Mouse (Mus musculus): ENCODE measurements around the gene Sertad2.

Gene Sertad2

GRCm38 (mm10) chr11:20644166-20644565, 101.1 kb downstream of the Sertad2 start:
- peak in 1 of 2 experiments; percentile 47 for DNase-seq (ENCODE audit: low spot score in 2 of 2)

- no peak for DNase-seq (ENCODE audit: low spot score in 2 of 2)
Measured at GRCm38 (mm10) chr11:20644872-20645271, 101.8 kb downstream of the Sertad2 start.

- no peak for DNase-seq (ENCODE audit: low spot score in 2 of 2)
Measured at GRCm38 (mm10) chr11:20645521-20645920, 102.5 kb downstream of the Sertad2 start.

GRCm38 (mm10) chr11:20646142-20646541, 103.1 kb downstream of the Sertad2 start:
- no peak for DNase-seq (ENCODE audit: low spot score in 2 of 2)

- DNase-seq (ENCODE audit: low spot score in 2 of 2): no peak
Measured at GRCm38 (mm10) chr11:20646986-20647726, 104.1 kb downstream of the Sertad2 start.

GRCm38 (mm10) chr11:20647902-20648625, 105.0 kb downstream of the Sertad2 start:
- DNase-seq (ENCODE audit: low spot score in 2 of 2): no peak

GRCm38 (mm10) chr11:20649477-20649876, 106.4 kb downstream of the Sertad2 start:
- DNase-seq (ENCODE audit: low spot score in 2 of 2): no peak

GRCm38 (mm10) chr11:20650006-20650639, 107.1 kb downstream of the Sertad2 start:
- no peak for DNase-seq (ENCODE audit: low spot score in 2 of 2)

- DNase-seq (ENCODE audit: low spot score in 2 of 2): no peak
Measured at GRCm38 (mm10) chr11:20651166-20651565, 108.1 kb downstream of the Sertad2 start.

GRCm38 (mm10) chr11:20655795-20656710, 113.0 kb downstream of the Sertad2 start:
- peak; percentile 43 to 53 for DNase-seq (ENCODE audit: low spot score in 2 of 2)

GRCm38 (mm10) chr11:20656711-20657057, 113.6 kb downstream of the Sertad2 start:
- DNase-seq (ENCODE audit: low spot score in 2 of 2): no peak

- no peak for DNase-seq (ENCODE audit: low spot score in 2 of 2)
Measured at GRCm38 (mm10) chr11:20659094-20659493, 116.0 kb downstream of the Sertad2 start.

- DNase-seq (ENCODE audit: low spot score in 2 of 2): no peak
Measured at GRCm38 (mm10) chr11:20660111-20661097, 117.4 kb downstream of the Sertad2 start.

GRCm38 (mm10) chr11:20661652-20662051, 118.6 kb downstream of the Sertad2 start:
- peak; percentile 51 to 69 for DNase-seq (ENCODE audit: low spot score in 2 of 2)

GRCm38 (mm10) chr11:20662811-20663210, 119.8 kb downstream of the Sertad2 start:
- no peak for DNase-seq (ENCODE audit: low spot score in 2 of 2)

GRCm38 (mm10) chr11:20663580-20664198, 120.6 kb downstream of the Sertad2 start:
- no peak for DNase-seq (ENCODE audit: low spot score in 2 of 2)

- DNase-seq (ENCODE audit: low spot score in 2 of 2): no peak
Measured at GRCm38 (mm10) chr11:20664878-20665277, 121.8 kb downstream of the Sertad2 start.

GRCm38 (mm10) chr11:20671789-20672392, 128.8 kb downstream of the Sertad2 start:
- no peak for DNase-seq (ENCODE audit: low spot score in 2 of 2)

- no peak for DNase-seq (ENCODE audit: low spot score in 2 of 2)
Measured at GRCm38 (mm10) chr11:20672513-20672912, 129.5 kb downstream of the Sertad2 start.

- no peak for DNase-seq (ENCODE audit: low spot score in 2 of 2)
Measured at GRCm38 (mm10) chr11:20679396-20679795, 136.3 kb downstream of the Sertad2 start.

All from thymus, postnatal 10 days (tissue).